Mouse (Mus musculus) gastrocnemius, postnatal 36 days (tissue): ENCODE measurements around the gene Mospd3. TPM values are rescaled to one million over a fixed set of nuclear protein-coding genes. Genes with fewer than 3 reads are reported as not detected.

Experiments
- total RNA-seq, 2 experiments: library from RNA; stranded (reverse); gene quantifications; 2 replicates each; pipeline ENCODE4 v1.2.3; 2021

The Mospd3 gene
- total RNA-seq, 2 experiments from 2014 or later: 9.6 to 13.7 TPM

Other genes starting within 250 kb of the Mospd3 start
- under 1 TPM; 0.02 to 0.03 TPM for gene Zan, start 124.0 kb downstream of the Mospd3 start, total RNA-seq
- gene Pop7, start 98.5 kb downstream of the Mospd3 start, total RNA-seq: 1 to 10 TPM; 8.6 to 9.9 TPM
- gene Gigyf1, start 82.5 kb downstream of the Mospd3 start, total RNA-seq: 10 to 100 TPM; 17.4 to 23.4 TPM
- not detected for gene Epo, start 67.8 kb downstream of the Mospd3 start, total RNA-seq
- 100 to 1,000 TPM; 107 to 129 TPM for gene Gnb2, start 67.5 kb downstream of the Mospd3 start, total RNA-seq
- not detected for gene Actl6b, start 47.5 kb downstream of the Mospd3 start, total RNA-seq
- not detected for gene Tfr2, start 31.2 kb downstream of the Mospd3 start, total RNA-seq
- gene Pcolce, start 12.7 kb upstream of the Mospd3 start, total RNA-seq: 10 to 100 TPM; 57.1 to 66.1 TPM
- gene Fbxo24, start 27.9 kb upstream of the Mospd3 start, total RNA-seq: not detected
- gene Lrch4, start 28.1 kb upstream of the Mospd3 start, total RNA-seq: 10 to 100 TPM; 13.6 to 13.8 TPM
- 1 to 10 TPM; 2.0 to 2.9 TPM for gene Gm20605, start 28.1 kb upstream of the Mospd3 start, total RNA-seq
- gene Sap25, start 40.3 kb upstream of the Mospd3 start, total RNA-seq: 1 to 10 TPM; 2.3 to 2.7 TPM
- under 1 TPM; 0.47 to 0.48 TPM for gene Irs3, start 44.7 kb upstream of the Mospd3 start, total RNA-seq
- gene Agfg2, start 83.7 kb upstream of the Mospd3 start, total RNA-seq: 1 to 10 TPM; 3.8 to 4.6 TPM
- gene Nyap1, start 140.5 kb upstream of the Mospd3 start, total RNA-seq: under 1 TPM; 0.20 to 0.28 TPM
- gene Tsc22d4, start 144.7 kb upstream of the Mospd3 start, total RNA-seq: 10 to 100 TPM; 52.2 to 55.6 TPM
- 1 to 10 TPM; 5.6 to 7.9 TPM for gene Ppp1r35, start 177.8 kb upstream of the Mospd3 start, total RNA-seq
- gene Mepce, start 186.6 kb upstream of the Mospd3 start, total RNA-seq: 10 to 100 TPM; 20.8 to 25.2 TPM
- under 1 TPM in 1 of 2 experiments, not detected in 1; 0.17 TPM for gene Zcwpw1, start 186.7 kb upstream of the Mospd3 start, total RNA-seq
- under 1 TPM; 0.10 to 0.59 TPM for gene Pilra, start 235.2 kb upstream of the Mospd3 start, total RNA-seq